Mouse (Mus musculus) kidney, postnatal 36 days (tissue): ENCODE measurements around the gene Scn4a.
"Not testable (repeated sequence)": the region's sequence is repeated elsewhere in the genome, so short reads cannot be mapped to it uniquely, and the experiment has no call there.

Experiments used
- DNase-seq, 2 experiments: peaks; one replicate each; pipeline ENCODE4 v3.0.0; 2021 to 2022; ENCODE audit warnings: mixed read lengths in 2 of 2

Gene Scn4a

GRCm38 (mm10) chr11:106355382-106356128 lies 2.5 kb upstream of the Scn4a start:
- peak; percentile 11 to 47 for DNase-seq

GRCm38 (mm10) chr11:106354181-106354580 lies 1.1 kb upstream of the Scn4a start:
- no peak for DNase-seq

- DNase-seq: no peak
Observed at GRCm38 (mm10) chr11:106351941-106352340, 1.1 kb downstream of the Scn4a start.

- no peak for DNase-seq
Observed at GRCm38 (mm10) chr11:106351253-106351652, 1.8 kb downstream of the Scn4a start.

GRCm38 (mm10) chr11:106350853-106351252 lies 2.2 kb downstream of the Scn4a start:
- DNase-seq: no peak

- no peak for DNase-seq
Observed at GRCm38 (mm10) chr11:106349772-106350171, 3.3 kb downstream of the Scn4a start.

GRCm38 (mm10) chr11:106344910-106345309 lies 8.2 kb downstream of the Scn4a start:
- DNase-seq: no peak

- peak; percentile 35 to 37 for DNase-seq
Observed at GRCm38 (mm10) chr11:106340990-106341520, 12.0 kb downstream of the Scn4a start.

- not testable (repeated sequence) for DNase-seq
Observed at GRCm38 (mm10) chr11:106339323-106339722, 13.8 kb downstream of the Scn4a start.

GRCm38 (mm10) chr11:106338870-106339269 lies 14.2 kb downstream of the Scn4a start:
- DNase-seq: no peak

- no peak for DNase-seq
Observed at GRCm38 (mm10) chr11:106338029-106338428, 15.1 kb downstream of the Scn4a start.

- no peak for DNase-seq
Observed at GRCm38 (mm10) chr11:106334066-106334465, 19.0 kb downstream of the Scn4a start.

GRCm38 (mm10) chr11:106332458-106332857 lies 20.6 kb downstream of the Scn4a start:
- DNase-seq: peak in 1 of 2 experiments; percentile 40

- DNase-seq: peak; percentile 20 to 54
Observed at GRCm38 (mm10) chr11:106329682-106330081, 23.4 kb downstream of the Scn4a start.

- DNase-seq: peak in 1 of 2 experiments; percentile 12
Observed at GRCm38 (mm10) chr11:106329128-106329527, 24.0 kb downstream of the Scn4a start.

- DNase-seq: no peak
Observed at GRCm38 (mm10) chr11:106328521-106328920, 24.6 kb downstream of the Scn4a start.

GRCm38 (mm10) chr11:106326475-106326874 lies 26.6 kb downstream of the Scn4a start:
- DNase-seq: no peak

GRCm38 (mm10) chr11:106325566-106326206 lies 27.4 kb downstream of the Scn4a start:
- DNase-seq: peak; percentile 79 to 90

GRCm38 (mm10) chr11:106324858-106325257 lies 28.2 kb downstream of the Scn4a start:
- DNase-seq: peak; percentile 80 to 82

GRCm38 (mm10) chr11:106318406-106319366 lies 34.4 kb downstream of the Scn4a start:
- peak in 1 of 2 experiments; percentile 23 for DNase-seq

- DNase-seq: no peak
Observed at GRCm38 (mm10) chr11:106317801-106318200, 35.3 kb downstream of the Scn4a start.

GRCm38 (mm10) chr11:106316416-106316815 lies 36.7 kb downstream of the Scn4a start:
- DNase-seq: no peak

GRCm38 (mm10) chr11:106314333-106314812 lies 38.7 kb downstream of the Scn4a start, which contains the start of gene Cd79b:
Cd79b (minus strand) TSS chr11:106314762.
- DNase-seq: no peak
